Mouse (Mus musculus): Measurements from ENCODE around the gene Golga4. TPM values are rescaled to one million over a fixed set of nuclear protein-coding genes. Genes with fewer than 3 reads are reported as not detected.

The Golga4 gene
- total RNA-seq, 1 experiment from 2014 or later, result 103 TPM

GRCm38 (mm10) chr9:118624146-118624545 is 118.1 kb downstream of the Golga4 start:
- DNase-seq, result no peak

- DNase-seq, result peak; percentile 66
These were observed 123.8 kb downstream of the Golga4 start for GRCm38 (mm10) chr9:118629763-118630379.

Other genes with a start within 250 kb of the Golga4 start
- gene Eomes, start 28.1 kb upstream of the Golga4 start, total RNA-seq (2021), result 0.22 and 0.86 TPM in 2 replicates
- 41.5 and 44.2 TPM in 2 replicates for gene Itga9, start 100.4 kb downstream of the Golga4 start, total RNA-seq (2021)